Mouse (Mus musculus) liver, adult (tissue): ENCODE measurements around the gene Kcnt2.

ENCODE experiments used
- GATA4 ChIP-seq: IDR thresholded peaks from 2 replicates; pipeline ENCODE4 v1.6.1; 2014; ENCODE audit warnings: mild to moderate bottlenecking, low read length; ENCODE audit not compliant: insufficient replicate concordance

The Kcnt2 gene

GRCm38 (mm10) chr1:140245876-140246597, at the start of gene Kcnt2:
TSS of gene Kcnt2 (plus strand) at chr1:140246158.
- TF ChIP-seq GATA4 = no peak

DNA sequence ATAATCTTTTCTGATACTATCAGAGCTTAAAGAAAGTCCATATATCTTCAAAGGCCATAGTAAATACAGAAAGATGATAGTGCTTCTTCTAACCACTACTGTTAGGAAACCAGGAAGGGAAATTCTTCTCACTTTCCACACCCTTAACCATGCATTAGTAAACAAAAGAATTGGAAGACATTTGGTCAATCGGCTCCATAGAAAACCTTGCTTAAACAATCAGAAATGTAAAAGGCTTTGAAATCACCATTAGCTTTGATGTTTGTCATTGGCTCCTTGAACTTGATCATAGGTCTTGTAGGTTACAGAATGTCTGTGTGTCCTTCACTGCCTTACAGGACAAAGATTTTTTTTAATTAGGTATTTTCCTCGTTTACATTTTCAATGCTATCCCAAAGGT, 40.6 kb upstream of the Kcnt2 start:
- no peak for TF ChIP-seq GATA4

- TF ChIP-seq GATA4 = no peak
Observed at GRCm38 (mm10) chr1:140225221-140225620, 20.7 kb upstream of the Kcnt2 start.

DNA sequence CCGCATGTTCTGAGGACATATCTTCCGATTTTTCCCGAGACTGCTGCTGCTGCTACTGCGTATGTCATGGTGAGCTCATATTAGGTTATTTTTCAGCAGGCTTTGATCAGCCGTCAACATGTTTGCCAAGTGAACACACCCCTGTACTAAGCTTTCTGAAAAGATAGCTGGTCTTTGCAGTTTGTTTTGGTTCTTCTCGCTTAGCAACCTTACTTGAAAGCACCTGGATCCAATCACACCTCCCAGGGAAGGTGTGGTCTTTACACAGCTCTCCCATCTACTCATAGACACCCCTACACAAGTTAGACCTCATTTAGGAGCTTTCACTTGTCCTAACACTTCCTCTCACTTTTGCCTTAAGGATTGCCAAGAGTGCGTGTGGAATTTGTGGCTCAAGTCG, 19.3 kb upstream of the Kcnt2 start:
- TF ChIP-seq GATA4 = no peak

GRCm38 (mm10) chr1:140245465-140245864, 493 bp upstream of the Kcnt2 start:
- no peak for TF ChIP-seq GATA4

DNA sequence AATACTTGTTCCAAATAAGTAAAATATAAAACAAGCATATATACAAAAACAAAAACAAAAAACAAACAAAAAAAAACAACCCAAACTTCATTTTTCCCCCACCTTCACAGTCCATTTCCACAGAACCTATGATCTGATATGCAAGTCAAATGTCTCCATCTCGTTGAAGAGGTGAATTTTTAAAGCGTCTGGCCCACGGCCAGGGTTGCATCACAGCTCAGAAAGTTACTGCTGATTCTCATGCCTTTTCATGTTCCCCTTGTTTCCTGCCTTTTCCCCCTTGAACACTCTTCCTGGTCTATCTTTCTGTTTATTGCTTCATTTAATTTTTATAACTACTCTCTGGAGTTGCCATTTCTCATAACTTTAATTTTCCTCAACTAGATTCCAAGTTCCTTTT, 18.7 kb downstream of the Kcnt2 start:
- no peak for TF ChIP-seq GATA4

DNA sequence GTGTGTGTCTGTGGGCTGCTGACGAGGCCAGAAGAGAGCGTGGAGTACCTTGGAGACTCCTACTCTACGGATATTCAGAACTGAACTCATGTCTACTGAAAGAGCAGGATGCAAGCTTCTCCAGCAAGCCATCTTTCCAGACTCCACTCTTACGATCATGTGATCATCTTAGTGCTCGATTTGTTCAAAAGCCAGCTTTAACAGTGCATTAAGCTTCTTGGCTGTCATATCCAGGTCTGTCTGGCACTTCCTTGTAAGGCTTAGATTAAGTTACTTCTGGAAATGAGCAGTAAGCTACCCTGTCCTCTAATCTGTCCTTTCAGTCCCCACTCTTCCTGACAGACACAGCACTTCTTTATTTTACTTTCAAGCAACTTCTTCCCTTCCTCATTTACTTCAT, 20.1 kb downstream of the Kcnt2 start:
- no peak for TF ChIP-seq GATA4

DNA sequence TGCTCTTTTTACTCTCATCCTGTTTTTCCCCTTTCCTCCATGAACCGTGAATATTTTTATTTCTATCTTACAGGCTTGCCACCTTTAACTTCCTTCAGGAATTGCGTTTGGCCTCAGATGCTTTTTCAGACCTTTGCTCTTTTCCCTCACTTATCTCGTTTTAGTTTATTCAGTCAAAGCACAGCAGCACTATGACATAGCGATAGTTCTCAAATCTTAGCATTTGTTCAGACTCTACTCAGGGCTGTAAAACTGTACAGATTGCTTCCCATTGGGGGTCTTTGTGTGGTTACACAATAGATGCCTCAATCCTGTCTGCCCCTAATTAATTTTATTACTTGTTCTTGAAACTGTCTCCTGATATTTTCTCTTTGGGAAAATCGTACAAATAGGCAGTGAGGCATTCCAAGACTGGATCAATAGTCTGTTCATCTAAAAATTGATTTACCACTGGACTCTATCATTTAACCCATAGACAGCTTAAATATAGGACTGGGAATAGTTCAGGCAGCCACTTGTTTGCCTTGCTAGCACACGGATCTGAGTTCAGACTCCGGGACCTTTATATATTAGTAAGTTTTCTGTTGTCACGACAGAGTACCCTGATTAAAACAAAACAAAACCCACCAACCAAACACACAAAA, 20.8 kb downstream of the Kcnt2 start:
- TF ChIP-seq GATA4 = no peak

GRCm38 (mm10) chr1:140267288-140267687, 21.3 kb downstream of the Kcnt2 start:
- TF ChIP-seq GATA4 = no peak

DNA sequence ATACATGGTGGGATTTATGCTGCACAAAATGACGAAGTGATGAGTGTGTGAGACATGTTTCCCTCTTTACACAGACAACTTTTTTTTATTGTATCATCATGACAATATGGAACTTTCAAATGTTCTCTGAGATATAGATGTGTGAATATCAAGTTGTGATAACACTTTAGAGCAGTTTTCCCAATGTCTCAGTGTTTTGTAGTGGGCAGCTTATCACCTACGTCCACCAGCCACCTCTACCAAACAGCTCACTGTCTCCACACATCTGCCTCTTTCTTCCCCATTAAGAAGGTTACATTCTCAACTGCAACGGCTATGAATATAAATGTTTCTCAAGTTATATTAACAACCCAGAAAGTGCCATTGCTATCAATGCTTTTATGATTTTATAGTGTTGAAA, 27.7 kb downstream of the Kcnt2 start:
- no peak for TF ChIP-seq GATA4

- no peak for TF ChIP-seq GATA4
Observed at GRCm38 (mm10) chr1:140275813-140276212, 29.9 kb downstream of the Kcnt2 start.

DNA sequence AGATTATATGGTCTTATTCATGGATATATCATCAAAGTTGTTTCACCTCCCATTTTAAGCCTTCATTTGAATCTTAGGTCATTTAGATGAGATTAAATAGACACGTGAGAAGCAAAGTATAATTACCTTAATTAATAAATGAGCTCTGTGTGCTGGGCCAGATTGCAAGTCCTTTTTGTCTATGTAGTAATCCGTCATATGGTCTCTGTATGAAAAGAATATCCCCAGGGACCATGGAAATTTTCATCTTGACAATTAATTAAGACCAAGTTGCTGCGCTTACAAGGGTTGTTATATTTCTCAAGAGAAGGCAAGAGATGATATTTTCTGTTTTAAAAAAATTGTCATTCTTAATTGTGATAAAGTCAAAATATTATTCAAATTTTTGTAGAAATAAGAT, 47.2 kb downstream of the Kcnt2 start:
- TF ChIP-seq GATA4 = no peak

GRCm38 (mm10) chr1:140295482-140295881, 49.5 kb downstream of the Kcnt2 start:
- TF ChIP-seq GATA4 = no peak

GRCm38 (mm10) chr1:140304244-140304643, 58.3 kb downstream of the Kcnt2 start:
- no peak for TF ChIP-seq GATA4

- no peak for TF ChIP-seq GATA4
Observed at GRCm38 (mm10) chr1:140305344-140305743, 59.4 kb downstream of the Kcnt2 start.

DNA sequence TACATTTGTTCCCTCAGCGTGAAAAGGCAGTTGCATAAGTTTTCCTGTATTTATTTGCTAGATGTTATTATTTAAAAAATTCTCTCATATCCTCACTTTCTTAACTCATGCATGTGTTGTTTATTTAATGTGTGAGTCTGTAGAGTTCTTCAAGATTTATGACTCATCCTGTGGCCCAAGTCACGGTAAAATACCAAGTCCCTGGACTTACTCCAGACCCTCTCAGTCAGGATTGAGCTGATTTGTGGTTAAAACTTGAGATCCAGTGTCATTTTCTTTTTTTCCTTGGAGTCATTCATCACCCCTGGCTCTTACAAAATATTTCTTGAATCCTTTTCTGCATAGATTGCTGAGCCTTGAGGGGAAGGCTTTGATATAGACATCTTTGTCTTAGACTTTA, 60.4 kb downstream of the Kcnt2 start:
- TF ChIP-seq GATA4 = no peak

DNA sequence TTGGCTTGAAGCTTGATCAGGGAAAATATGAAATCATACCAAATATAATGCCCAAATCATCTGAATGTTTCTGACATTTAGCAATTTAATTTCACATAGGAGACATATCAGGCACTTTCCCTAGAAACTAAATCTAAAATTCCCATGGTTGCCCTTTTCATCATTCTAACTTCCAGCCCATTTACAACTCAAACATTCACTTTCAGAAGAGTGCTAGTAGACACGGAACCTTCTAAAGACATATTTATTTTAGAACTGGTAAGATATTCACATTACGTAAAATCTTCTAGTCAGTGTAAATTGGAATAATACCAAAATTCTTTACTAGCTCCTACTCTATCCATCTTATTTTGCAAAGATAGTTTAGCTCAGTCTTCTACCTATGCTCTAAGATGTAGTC, 64.8 kb downstream of the Kcnt2 start:
- no peak for TF ChIP-seq GATA4

DNA sequence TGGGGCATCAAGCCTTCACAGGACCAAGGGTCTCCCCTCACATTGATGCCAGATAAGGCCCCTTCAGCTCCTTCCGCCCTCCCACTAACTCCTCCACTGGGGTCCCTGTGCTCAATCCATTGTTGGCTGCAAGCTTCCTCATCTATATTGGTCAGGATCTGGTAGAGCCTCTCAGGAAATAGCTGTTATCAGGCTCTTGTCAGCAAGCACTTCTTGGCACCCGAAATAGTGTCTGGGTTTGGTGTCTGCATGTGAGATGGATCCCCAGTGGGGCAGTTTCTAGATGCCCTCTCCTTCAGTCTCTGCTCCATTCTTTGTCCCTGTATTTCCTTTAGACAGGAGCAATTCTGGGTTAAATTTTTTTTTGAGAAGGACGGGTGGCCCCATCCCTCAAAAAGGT, 79.1 kb downstream of the Kcnt2 start:
- no peak for TF ChIP-seq GATA4

DNA sequence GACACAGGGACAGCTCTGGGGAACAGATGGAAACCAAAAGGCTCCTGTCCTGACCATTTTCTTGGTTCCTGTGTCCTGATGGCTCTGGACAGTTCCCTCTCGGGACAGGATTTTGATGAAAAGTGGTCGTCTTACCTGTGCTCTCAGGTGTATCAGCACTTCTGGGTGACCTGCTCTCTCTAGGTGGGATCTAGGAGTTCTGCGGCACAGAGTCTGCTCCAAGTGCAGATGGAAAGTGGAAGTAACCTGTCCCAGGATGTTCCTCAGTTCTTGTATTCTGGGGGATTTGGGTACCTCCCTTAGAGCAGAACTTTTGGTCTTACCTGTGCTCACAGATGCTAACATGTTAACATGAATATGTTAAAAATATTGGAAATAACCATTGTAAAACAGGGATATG, 80.8 kb downstream of the Kcnt2 start:
- no peak for TF ChIP-seq GATA4
